8 mouse cellular contexts compared by ENCODE assay signal in genomic region chr10:62793091-62793453, GRCm38 (mm10). TPM values are rescaled to one million over a fixed set of nuclear protein-coding genes. Genes with fewer than 3 reads are reported as not detected.
DNase-seq lines count a peak whose midpoint lies in the region; ATAC-seq lines count a peak whose summit lies in the region.

No protein-coding gene starts in this region.

- H3K9me3 ChIP-seq in kidney, embryonic 16.5 days (ENCODE audit: low read length), result no peaks in the 10 kb centered on the region
- no peaks in the 10 kb centered on the region for H3K9me3 ChIP-seq in heart, embryonic 11.5 days (replicated peaks; ENCODE audit: control insufficient read depth, low read length)
- H3K9me3 ChIP-seq in liver, embryonic 15.5 days (replicated peaks), result no peaks in the 10 kb centered on the region

- peak overlapping the region; percentile 99 for H3K9ac ChIP-seq in kidney, embryonic 16.5 days (replicated peaks; ENCODE audit: low read length)
- no peak overlapping the region; the same call in 1 of the 2 replicates for H3K9ac ChIP-seq in heart, embryonic 11.5 days (ENCODE audit: low read depth, low read length)
- peak overlapping the region; percentile 98; the same call in 1 of the 2 replicates for H3K9ac ChIP-seq in liver, embryonic 15.5 days

- no peak for DNase-seq in kidney, postnatal 25 days
- peak; percentile 20 for DNase-seq in adipocyte (ENCODE audit: low spot score)
- DNase-seq in right cerebral cortex, postnatal 36 days (ENCODE audit: low spot score in 2 of 2), result no peak
- no peak for DNase-seq in thymus, postnatal 4 days

- no peak for ATAC-seq in kidney, embryonic 16.5 days (ENCODE audit: low FRiP score, low TSS enrichment)
- no peak for ATAC-seq in heart, embryonic 11.5 days (replicated peaks; ENCODE audit: insufficient number of reproducible peaks, low FRiP score, low TSS enrichment)
- ATAC-seq in liver, embryonic 15.5 days (ENCODE audit: insufficient read depth), result no peak
- ATAC-seq in frontal cortex, adult (ENCODE audit: low TSS enrichment), result no peak

- 50% methylated on average over 2 of the region's 2 CpGs for WGBS in kidney, embryonic 16.5 days
- 13% methylated on average over 2 of the region's 2 CpGs for WGBS in heart, embryonic 11.5 days (ENCODE audit: insufficient replicate concordance)
- WGBS in liver, embryonic 15.5 days (ENCODE audit: insufficient replicate concordance), result 33% methylated on average over 2 of the region's 2 CpGs

- peak overlapping the region; percentile 97 for H3K27ac ChIP-seq in kidney, embryonic 16.5 days (ENCODE audit: low read length)
- peak overlapping the region; percentile 98 for H3K27ac ChIP-seq in heart, embryonic 11.5 days (ENCODE audit: low read depth, low read length)
- peak overlapping the region; percentile 98 for H3K27ac ChIP-seq in liver, embryonic 15.5 days (replicated peaks)

- H3K4me3 ChIP-seq in kidney, embryonic 16.5 days (ENCODE audit: low read length), result peak overlapping the region; percentile 97
- peak overlapping the region; percentile 98 for H3K4me3 ChIP-seq in heart, embryonic 11.5 days (ENCODE audit: low read depth, low read length)
- peak overlapping the region; percentile 99 for H3K4me3 ChIP-seq in liver, embryonic 15.5 days (replicated peaks)

- no peaks in the 10 kb centered on the region for H3K27me3 ChIP-seq in kidney, embryonic 16.5 days (ENCODE audit: insufficient read depth, low read length)
- no peaks in the 10 kb centered on the region for H3K27me3 ChIP-seq in heart, embryonic 11.5 days (ENCODE audit: control insufficient read depth, insufficient read depth, low read length)
- no peaks in the 10 kb centered on the region for H3K27me3 ChIP-seq in liver, embryonic 15.5 days

- peaks cover 12% of the 10 kb centered on the region; the same call in 1 of the 2 replicates for H3K4me1 ChIP-seq in kidney, embryonic 16.5 days (ENCODE audit: insufficient read depth, low read length)
- H3K4me1 ChIP-seq in heart, embryonic 11.5 days (ENCODE audit: control insufficient read depth, insufficient read depth, low read length), result peaks cover 5% of the 10 kb centered on the region; the same call in 1 of the 2 replicates
- H3K4me1 ChIP-seq in liver, embryonic 15.5 days (replicated peaks), result peaks cover 26% of the 10 kb centered on the region

- H3K4me2 ChIP-seq in kidney, embryonic 16.5 days (replicated peaks; ENCODE audit: low read depth, low read length), result peak overlapping the region; percentile 54
- H3K4me2 ChIP-seq in heart, embryonic 11.5 days, result peak overlapping the region; percentile 77
- peak overlapping the region; percentile 76 for H3K4me2 ChIP-seq in liver, embryonic 15.5 days

- peaks cover 22% of the 10 kb centered on the region for H3K36me3 ChIP-seq in kidney, embryonic 16.5 days (ENCODE audit: insufficient read depth, low read length)
- peaks cover 13% of the 10 kb centered on the region for H3K36me3 ChIP-seq in heart, embryonic 11.5 days (ENCODE audit: control insufficient read depth, insufficient read depth, low read length)
- H3K36me3 ChIP-seq in liver, embryonic 15.5 days (replicated peaks), result peaks cover 22% of the 10 kb centered on the region

RNA-seq across cellular contexts. Expression of gene Ccar1, which starts 1.0 kb away (rescaled TPM):
- 148 and 149 TPM in 2 replicates for polyA plus RNA-seq in kidney, embryonic 16.5 days (2015; fragmentation: Nextera tagmentation; extraction: Ambion mirVana)
- 101 and 106 TPM in 2 replicates for polyA plus RNA-seq in heart, embryonic 11.5 days (2014; fragmentation: Nextera tagmentation; extraction: Ambion mirVana)
- polyA plus RNA-seq in liver, embryonic 15.5 days (2015; fragmentation: Nextera tagmentation; extraction: Ambion mirVana), result 46.4 and 50.6 TPM in 2 replicates
